Mouse (Mus musculus) heart, postnatal 0 days (tissue): ENCODE results near the gene Fam78b. TPM values are rescaled to one million over a fixed set of nuclear protein-coding genes. Genes with fewer than 3 reads are reported as not detected.

Experiments used
- ATAC-seq: fragments of 200-750 bp; cut with Nextera tagmentation; 2 replicates; pipeline ENCODE4 v1.8.0; 2017; ENCODE audit warnings: low read depth, moderate number of reproducible peaks, moderate library complexity; ENCODE audit not compliant: insufficient read depth
- DNase-seq: peaks from one replicate; pipeline ENCODE4 v3.0.0-alpha.2; 2016; ENCODE audit warnings: low spot score
- H3K27ac ChIP-seq: fragments of 300-500 bp; sonication (generic); 2 replicates; pipeline ENCODE4 v1.5.1; 2014; ENCODE audit warnings: low read depth, mild to moderate bottlenecking
- H3K27me3 ChIP-seq: fragments of 300-500 bp; sonication (generic); 2 replicates; pipeline ENCODE4 v1.6.1; 2014; ENCODE audit warnings: low read length, mixed read lengths; ENCODE audit not compliant: control insufficient read depth, insufficient read depth
- H3K36me3 ChIP-seq: fragments of 300-500 bp; sonication (generic); replicated peaks from 2 replicates; pipeline ENCODE4 v1.6.1; 2014; ENCODE audit warnings: low read length, mixed read lengths; ENCODE audit not compliant: control insufficient read depth, insufficient read depth
- H3K4me1 ChIP-seq: fragments of 300-500 bp; sonication (generic); 2 replicates; pipeline ENCODE4 v1.6.1; 2014; ENCODE audit warnings: antibody characterized with exemption; ENCODE audit not compliant: control insufficient read depth, insufficient read depth
- H3K4me2 ChIP-seq: fragments of 300-500 bp; sonication (generic); 2 replicates; pipeline ENCODE4 v1.6.1; 2014; ENCODE audit warnings: low read depth, mild to moderate bottlenecking, low read length, moderate library complexity
- H3K4me3 ChIP-seq: fragments of 300-500 bp; sonication (generic); 2 replicates; pipeline ENCODE4 v1.5.1; 2014; ENCODE audit warnings: low read depth, low read length
- H3K9ac ChIP-seq: fragments of 300-500 bp; sonication (generic); replicated peaks from 2 replicates; pipeline ENCODE4 v1.6.1; 2014; ENCODE audit warnings: low read depth, low read length, mixed read lengths
- H3K9me3 ChIP-seq: fragments of 300-500 bp; sonication (generic); replicated peaks from 2 replicates; pipeline ENCODE4 v1.6.1; 2016; ENCODE audit warnings: low read length; ENCODE audit not compliant: control insufficient read depth
- CTCF ChIP-seq: IDR thresholded peaks from 2 replicates; pipeline ENCODE4 v1.5.1; 2016; ENCODE audit warnings: antibody characterized with exemption, control low read depth, low read depth
- EP300 ChIP-seq: IDR thresholded peaks from 2 replicates; pipeline ENCODE4 v1.6.1; 2016; ENCODE audit warnings: antibody characterized with exemption, low read depth
- WGBS: fragments of 180-500 bp; shearing (Covaris S2); extraction: QIAGEN DNeasy Blood & Tissue Kit; methylation state at CpG from one replicate; pipeline ENCODE4 v1.1.7; 2014; 5-methylcytosine and 5-hydroxymethylcytosine counted together
- polyA plus RNA-seq: library from polyadenylated mRNA; unstranded; fragments of >200 nt; fragmentation: Nextera tagmentation; extraction: Ambion mirVana; gene quantifications from 2 replicates; pipeline ENCODE4 v1.2.1, GENCODE M21; 2015
- total RNA-seq: library from RNA; depleted of rRNA; stranded (reverse); fragments of >200 nt; gene quantifications from 2 replicates; pipeline ENCODE4 v1.2.3, GENCODE M21; 2014; ENCODE audit warnings: low replicate concordance

The Fam78b gene
- total and polyA plus RNA-seq, 2 experiments from 2014 or later: 0.63 to 5.6 TPM

DNA sequence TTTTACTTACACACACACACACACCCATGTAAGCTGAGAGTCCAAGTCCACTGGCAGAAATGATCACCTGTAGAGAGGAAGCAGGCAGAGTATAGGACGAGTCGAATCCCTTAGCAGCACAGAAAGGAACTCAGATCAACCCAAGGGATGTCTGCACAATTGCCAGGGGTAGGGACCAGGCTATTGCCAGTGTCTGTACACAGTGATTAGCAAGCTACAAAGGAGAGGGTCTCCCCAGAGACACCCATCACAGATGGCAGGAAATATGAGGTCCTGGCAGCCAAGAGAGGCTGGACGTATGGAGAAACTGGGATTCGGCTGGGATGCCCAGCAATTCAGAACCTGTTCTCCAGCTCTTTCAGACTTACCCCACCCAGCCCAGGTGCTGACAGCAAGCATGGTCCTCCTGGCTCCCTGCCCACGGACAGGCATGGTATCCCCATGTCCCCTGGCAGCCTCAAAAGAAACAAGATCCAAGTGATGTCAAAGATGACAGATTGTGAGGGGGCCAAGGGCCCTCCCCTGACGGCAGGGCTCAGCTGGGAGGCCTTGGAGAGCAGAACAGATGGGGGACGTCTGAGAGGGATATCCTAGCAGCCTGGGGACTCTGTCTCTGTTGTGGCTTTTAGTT lies 12.1 kb downstream of the Fam78b start:
- ATAC-seq (no peak), DNase-seq (no peak)

DNA sequence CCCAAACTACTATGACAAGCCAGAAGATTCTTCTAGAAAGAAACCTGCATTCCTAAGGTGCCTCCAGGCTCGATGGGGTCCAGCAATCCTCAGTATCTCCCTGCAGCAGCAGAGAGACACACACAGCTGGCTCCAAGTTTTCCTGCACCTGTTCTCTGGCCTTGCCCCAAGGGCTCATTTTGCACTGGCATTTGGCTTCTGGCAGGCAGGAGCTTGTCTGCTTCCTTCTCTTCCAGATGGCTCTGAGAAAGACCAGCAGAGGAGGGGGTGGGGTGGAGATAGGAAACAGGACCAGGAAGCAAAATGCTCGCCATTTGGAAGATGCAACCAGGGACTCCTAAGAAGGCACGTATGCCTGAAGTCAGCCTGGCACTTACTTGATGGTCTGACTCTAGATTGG lies 15.1 kb downstream of the Fam78b start:
- Histone ChIP-seq H3K4me3 (no peak overlapping the region), H3K27ac (no peak overlapping the region), H3K4me1 (no peaks in the 10 kb centered on the region), H3K9ac (no peak overlapping the region), H3K9me3 (no peaks in the 10 kb centered on the region), H3K4me2 (no peak overlapping the region), H3K36me3 (no peaks in the 10 kb centered on the region), H3K27me3 (no peaks in the 10 kb centered on the region)
- no peak for DNase-seq
- TF ChIP-seq EP300: no peak
- no peak for TF ChIP-seq CTCF
- no peak for ATAC-seq
- WGBS: 40% methylated on average over 3 of the region's 3 CpGs

More for the DNA sequence above, 12.1 kb downstream of the Fam78b start:
- TF ChIP-seq CTCF: no peak
- TF ChIP-seq EP300: no peak
- Histone ChIP-seq H3K36me3 (no peaks in the 10 kb centered on the region), H3K4me3 (no peak overlapping the region), H3K9ac (no peak overlapping the region), H3K4me1 (no peaks in the 10 kb centered on the region), H3K4me2 (no peak overlapping the region), H3K27me3 (no peaks in the 10 kb centered on the region), H3K27ac (no peak overlapping the region), H3K9me3 (no peaks in the 10 kb centered on the region)
- 39% methylated on average over 7 of the region's 7 CpGs for WGBS

DNA sequence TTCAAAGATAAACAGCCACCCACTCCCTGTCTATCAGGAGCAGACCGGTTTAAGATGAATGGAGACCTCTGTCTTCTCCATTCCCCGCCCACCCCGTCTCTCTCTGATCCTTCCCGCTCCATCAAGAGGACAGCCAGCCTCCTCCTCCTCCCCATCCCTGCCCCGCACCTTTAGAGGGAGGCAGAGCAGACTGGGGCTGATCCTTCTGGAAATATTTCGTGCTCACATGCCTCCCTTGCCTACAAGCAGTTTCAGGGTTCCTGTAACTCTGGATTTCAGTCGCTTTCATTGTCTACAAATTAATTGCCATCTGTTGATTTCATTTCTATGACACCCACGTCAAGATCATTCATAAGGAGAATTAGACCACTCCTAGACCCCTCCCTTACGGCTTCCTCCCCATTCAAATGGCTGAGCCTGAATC lies 20.8 kb downstream of the Fam78b start:
- H3K9me3 ChIP-seq: no peaks in the 10 kb centered on the region
- H3K27me3 ChIP-seq: no peaks in the 10 kb centered on the region
- no peak overlapping the region for H3K4me2 ChIP-seq
- no peak for TF ChIP-seq EP300
- TF ChIP-seq CTCF: no peak
- ATAC-seq (no peak), DNase-seq (no peak)
- H3K4me1 ChIP-seq: no peaks in the 10 kb centered on the region
- H3K9ac ChIP-seq: no peak overlapping the region
- WGBS: 53% methylated on average over 9 of the region's 9 CpGs
- no peak overlapping the region for H3K4me3 ChIP-seq
- no peak overlapping the region for H3K27ac ChIP-seq
- no peaks in the 10 kb centered on the region for H3K36me3 ChIP-seq

- Histone ChIP-seq H3K36me3 (no peaks in the 10 kb centered on the region), H3K27me3 (no peaks in the 10 kb centered on the region), H3K4me1 (no peaks in the 10 kb centered on the region), H3K4me2 (no peak overlapping the region), H3K4me3 (no peak overlapping the region), H3K9me3 (peaks cover 4% of the 10 kb centered on the region), H3K27ac (no peak overlapping the region), H3K9ac (no peak overlapping the region)
- DNase-seq (no peak), ATAC-seq (no peak)
- TF ChIP-seq EP300 (no peak), CTCF (no peak)
- 59% methylated on average over 8 of the region's 8 CpGs for WGBS
Measured at GRCm38 (mm10) chr1:167022541-167023121, 21.4 kb downstream of the Fam78b start.

- no peaks in the 10 kb centered on the region for H3K36me3 ChIP-seq
- H3K4me2 ChIP-seq: no peak overlapping the region
- H3K27me3 ChIP-seq: no peaks in the 10 kb centered on the region
- ATAC-seq (no peak), DNase-seq (no peak)
- H3K4me1 ChIP-seq: no peaks in the 10 kb centered on the region
- no peak overlapping the region for H3K27ac ChIP-seq
- H3K4me3 ChIP-seq: no peak overlapping the region
- H3K9me3 ChIP-seq: peaks cover 11% of the 10 kb centered on the region
- WGBS: 82% methylated on average over 11 of the region's 11 CpGs
- H3K9ac ChIP-seq: no peak overlapping the region
- TF ChIP-seq CTCF (no peak), EP300 (no peak)
Measured at GRCm38 (mm10) chr1:167023794-167024193, 22.6 kb downstream of the Fam78b start.

GRCm38 (mm10) chr1:167024961-167025360 lies 23.7 kb downstream of the Fam78b start:
- TF ChIP-seq CTCF (no peak), EP300 (no peak)
- no peak for ATAC-seq
- Histone ChIP-seq H3K27ac (no peak overlapping the region), H3K9me3 (peaks cover 14% of the 10 kb centered on the region), H3K4me2 (no peak overlapping the region), H3K9ac (no peak overlapping the region), H3K27me3 (no peaks in the 10 kb centered on the region), H3K36me3 (no peaks in the 10 kb centered on the region), H3K4me1 (no peaks in the 10 kb centered on the region), H3K4me3 (no peak overlapping the region)
- no peak for DNase-seq
- 54% methylated on average over 4 of the region's 4 CpGs for WGBS
